Mouse (Mus musculus) neural tube, embryonic 12.5 days (tissue): ENCODE data around the gene Odf2. TPM values are rescaled to one million over a fixed set of nuclear protein-coding genes. Genes with fewer than 3 reads are reported as not detected.

Experiments
- ATAC-seq: fragments of 200-750 bp; cut with Nextera tagmentation; 2 replicates; pipeline ENCODE4 v1.8.0; 2017; ENCODE audit warnings: low read depth, mild to moderate bottlenecking, moderate TSS enrichment, moderate library complexity; ENCODE audit not compliant: low FRiP score
- H3K27ac ChIP-seq: fragments of 300-500 bp; sonication (generic); 2 replicates; pipeline ENCODE4 v1.5.1; 2016
- H3K27me3 ChIP-seq: fragments of 300-500 bp; sonication (generic); replicated peaks from 2 replicates; pipeline ENCODE4 v1.6.1; 2016; ENCODE audit warnings: mild to moderate bottlenecking
- H3K36me3 ChIP-seq: fragments of 300-500 bp; sonication (generic); 2 replicates; pipeline ENCODE4 v1.6.1; 2016; ENCODE audit warnings: mild to moderate bottlenecking
- H3K4me1 ChIP-seq: fragments of 300-500 bp; sonication (generic); 2 replicates; pipeline ENCODE4 v1.6.1; 2016
- H3K4me2 ChIP-seq: fragments of 300-500 bp; sonication (generic); replicated peaks from 2 replicates; pipeline ENCODE4 v1.6.1; 2016; ENCODE audit warnings: mild to moderate bottlenecking
- H3K4me3 ChIP-seq: fragments of 300-500 bp; sonication (generic); 2 replicates; pipeline ENCODE4 v1.5.1; 2016
- H3K9ac ChIP-seq: fragments of 300-500 bp; sonication (generic); 2 replicates; pipeline ENCODE4 v1.6.1; 2016; ENCODE audit warnings: mild to moderate bottlenecking
- H3K9me3 ChIP-seq: fragments of 300-500 bp; sonication (generic); 2 replicates; pipeline ENCODE4 v1.6.1; 2016; ENCODE audit warnings: mild to moderate bottlenecking
- WGBS: fragments of 180-500 bp; shearing (Covaris S2); methylation state at CpG from one replicate; pipeline ENCODE4 v1.1.7; 2016; 5-methylcytosine and 5-hydroxymethylcytosine counted together
- polyA plus RNA-seq: library from polyadenylated mRNA; unstranded; fragments of >200 nt; fragmentation: Nextera tagmentation; extraction: Ambion mirVana; gene quantifications from 2 replicates; pipeline ENCODE4 v1.2.1, GENCODE M21; 2016

Odf2 gene
- polyA plus RNA-seq, 1 experiment from 2014 or later, result 84.0 TPM

GRCm38 (mm10) chr2:29961246-29961645 is 72.2 kb downstream of the Odf2 start:
- Histone ChIP-seq H3K4me3 (no peak overlapping the region), H3K27me3 (no peaks in the 10 kb centered on the region), H3K36me3 (peaks cover 39% of the 10 kb centered on the region), H3K9ac (no peak overlapping the region), H3K4me1 (peaks cover 18% of the 10 kb centered on the region), H3K27ac (no peak overlapping the region), H3K4me2 (no peak overlapping the region), H3K9me3 (no peaks in the 10 kb centered on the region)
- 96% methylated on average over 7 of the region's 7 CpGs for WGBS
- ATAC-seq, result no peak

GRCm38 (mm10) chr2:29964354-29965249 is 75.6 kb downstream of the Odf2 start:
- Histone ChIP-seq H3K36me3 (peaks cover 20% of the 10 kb centered on the region), H3K4me1 (peaks cover 43% of the 10 kb centered on the region)
- ATAC-seq, result no peak

GRCm38 (mm10) chr2:29965250-29965843 is 76.3 kb downstream of the Odf2 start, which contains the start of gene Sptan1:
Sptan1 (plus strand) TSS chr2:29965560.
- H3K4me1 ChIP-seq, result peaks cover 49% of the 10 kb centered on the region
- H3K4me3 ChIP-seq, result peak within 1 kb of the TSS; percentile 95
- WGBS, result under 1% methylated on average over 81 of the region's 82 CpGs
- peak within 1 kb of the TSS; percentile 97 for H3K9ac ChIP-seq
- no peaks in the 10 kb centered on the region for H3K9me3 ChIP-seq
- no peaks in the 10 kb centered on the region for H3K27me3 ChIP-seq
- peak; percentile 98 for ATAC-seq
- peak within 1 kb of the TSS; percentile 92 for H3K27ac ChIP-seq
- peaks cover 20% of the 10 kb centered on the region for H3K36me3 ChIP-seq
- H3K4me2 ChIP-seq, result peak within 1 kb of the TSS; percentile 80

More at GRCm38 (mm10) chr2:29964354-29965249, 75.6 kb downstream of the Odf2 start:
- H3K27me3 ChIP-seq, result no peaks in the 10 kb centered on the region
- H3K27ac ChIP-seq, result peak overlapping the region; percentile 77; the same call in 1 of the 2 replicates
- 22% methylated on average over 10 of the region's 10 CpGs for WGBS
- H3K4me2 ChIP-seq, result peak overlapping the region; percentile 80
- peak overlapping the region; percentile 97 for H3K9ac ChIP-seq
- peak overlapping the region; percentile 95 for H3K4me3 ChIP-seq
- H3K9me3 ChIP-seq, result no peaks in the 10 kb centered on the region

- H3K9ac ChIP-seq, result peak overlapping the region; percentile 97
- peaks cover 51% of the 10 kb centered on the region for H3K4me1 ChIP-seq
- H3K27ac ChIP-seq, result peak overlapping the region; percentile 92
- ATAC-seq, result peak; percentile 48
- peaks cover 20% of the 10 kb centered on the region for H3K36me3 ChIP-seq
- under 1% methylated on average over 39 of the region's 41 CpGs for WGBS
- H3K27me3 ChIP-seq, result no peaks in the 10 kb centered on the region
- H3K4me3 ChIP-seq, result peak overlapping the region; percentile 95
- H3K9me3 ChIP-seq, result no peaks in the 10 kb centered on the region
- peak overlapping the region; percentile 80 for H3K4me2 ChIP-seq
Observed at GRCm38 (mm10) chr2:29965906-29966305, 76.9 kb downstream of the Odf2 start.

- Histone ChIP-seq H3K27me3 (no peaks in the 10 kb centered on the region), H3K27ac (no peak overlapping the region), H3K4me1 (peaks cover 54% of the 10 kb centered on the region), H3K36me3 (peaks cover 20% of the 10 kb centered on the region), H3K4me3 (peak overlapping the region; percentile 95), H3K9me3 (no peaks in the 10 kb centered on the region), H3K9ac (peak overlapping the region; percentile 97), H3K4me2 (peak overlapping the region; percentile 80)
- no peak for ATAC-seq
- 67% methylated on average over 2 of the region's 2 CpGs for WGBS
Observed at GRCm38 (mm10) chr2:29966826-29967225, 77.8 kb downstream of the Odf2 start.

- peak overlapping the region; percentile 44 for H3K9ac ChIP-seq
- H3K36me3 ChIP-seq, result peaks cover 20% of the 10 kb centered on the region
- 48% methylated on average over 5 of the region's 5 CpGs for WGBS
- peaks cover 60% of the 10 kb centered on the region for H3K4me1 ChIP-seq
- H3K27ac ChIP-seq, result no peak overlapping the region
- H3K4me3 ChIP-seq, result 0 out of 2 replicates have a peak overlapping the region, but pooled peaks have one; percentile 7
- no peaks in the 10 kb centered on the region for H3K9me3 ChIP-seq
- H3K27me3 ChIP-seq, result no peaks in the 10 kb centered on the region
- peak overlapping the region; percentile 80 for H3K4me2 ChIP-seq
- no peak for ATAC-seq
Observed at GRCm38 (mm10) chr2:29967768-29968167, 78.7 kb downstream of the Odf2 start.

GRCm38 (mm10) chr2:29968638-29969037 is 79.6 kb downstream of the Odf2 start:
- Histone ChIP-seq H3K4me2 (peak overlapping the region; percentile 80), H3K9me3 (no peaks in the 10 kb centered on the region), H3K27me3 (no peaks in the 10 kb centered on the region), H3K27ac (no peak overlapping the region), H3K9ac (peak overlapping the region; percentile 33; the same call in 1 of the 2 replicates), H3K4me3 (no peak overlapping the region), H3K4me1 (peaks cover 57% of the 10 kb centered on the region), H3K36me3 (peaks cover 20% of the 10 kb centered on the region)
- ATAC-seq, result no peak
- 83% methylated on average over 5 of the region's 5 CpGs for WGBS

GRCm38 (mm10) chr2:29971838-29972635 is 83.0 kb downstream of the Odf2 start:
- peaks cover 47% of the 10 kb centered on the region for H3K4me1 ChIP-seq
- H3K9me3 ChIP-seq, result no peaks in the 10 kb centered on the region
- H3K36me3 ChIP-seq, result peaks cover 31% of the 10 kb centered on the region
- WGBS, result 84% methylated on average over 9 of the region's 9 CpGs
- no peak for ATAC-seq
- no peak overlapping the region for H3K27ac ChIP-seq
- H3K27me3 ChIP-seq, result no peaks in the 10 kb centered on the region
- no peak overlapping the region for H3K9ac ChIP-seq
- H3K4me3 ChIP-seq, result no peak overlapping the region
- H3K4me2 ChIP-seq, result no peak overlapping the region

- Histone ChIP-seq H3K9ac (no peak overlapping the region), H3K27me3 (no peaks in the 10 kb centered on the region), H3K36me3 (peaks cover 30% of the 10 kb centered on the region), H3K4me3 (no peak overlapping the region), H3K4me2 (0 out of 2 replicates have a peak overlapping the region, but pooled peaks have one; percentile 20), H3K9me3 (no peaks in the 10 kb centered on the region), H3K4me1 (peaks cover 32% of the 10 kb centered on the region), H3K27ac (no peak overlapping the region)
- 5% methylated on average over 2 of the region's 2 CpGs for WGBS
- ATAC-seq, result no peak
Observed at GRCm38 (mm10) chr2:29973525-29973924, 84.5 kb downstream of the Odf2 start.

- H3K4me3 ChIP-seq, result no peak overlapping the region
- no peaks in the 10 kb centered on the region for H3K27me3 ChIP-seq
- H3K27ac ChIP-seq, result no peak overlapping the region
- H3K9me3 ChIP-seq, result no peaks in the 10 kb centered on the region
- no peak for ATAC-seq
- no peak overlapping the region for H3K4me2 ChIP-seq
- H3K4me1 ChIP-seq, result peaks cover 10% of the 10 kb centered on the region
- peaks cover 52% of the 10 kb centered on the region for H3K36me3 ChIP-seq
- no peak overlapping the region for H3K9ac ChIP-seq
Observed at GRCm38 (mm10) chr2:29977307-29977706, 88.3 kb downstream of the Odf2 start.

GRCm38 (mm10) chr2:29980661-29981060 is 91.6 kb downstream of the Odf2 start:
- no peak overlapping the region for H3K27ac ChIP-seq
- no peaks in the 10 kb centered on the region for H3K27me3 ChIP-seq
- peaks cover 80% of the 10 kb centered on the region for H3K36me3 ChIP-seq
- no peaks in the 10 kb centered on the region for H3K9me3 ChIP-seq
- no peak overlapping the region for H3K4me3 ChIP-seq
- H3K4me2 ChIP-seq, result no peak overlapping the region
- no peaks in the 10 kb centered on the region for H3K4me1 ChIP-seq
- 100% methylated on average over 1 of the region's 1 CpGs for WGBS
- no peak overlapping the region for H3K9ac ChIP-seq
- no peak for ATAC-seq
